Mouse (Mus musculus) layer of hippocampus, postnatal 10 days (tissue): Measurements from ENCODE around the gene Mbtd1. TPM values are rescaled to one million over a fixed set of nuclear protein-coding genes. Genes with fewer than 3 reads are reported as not detected.

Experiments
- DNase-seq, 2 experiments: peaks; one replicate each; pipeline ENCODE4 v3.0.0; 2021; ENCODE audit warnings: low spot score in 2 of 2
- total RNA-seq, 2 experiments: library from RNA; stranded (reverse); gene quantifications; 2 replicates each; pipeline ENCODE4 v1.2.3; 2021

Mbtd1 gene
- total RNA-seq, 2 experiments from 2014 or later: 35.4 to 41.0 TPM

DNA sequence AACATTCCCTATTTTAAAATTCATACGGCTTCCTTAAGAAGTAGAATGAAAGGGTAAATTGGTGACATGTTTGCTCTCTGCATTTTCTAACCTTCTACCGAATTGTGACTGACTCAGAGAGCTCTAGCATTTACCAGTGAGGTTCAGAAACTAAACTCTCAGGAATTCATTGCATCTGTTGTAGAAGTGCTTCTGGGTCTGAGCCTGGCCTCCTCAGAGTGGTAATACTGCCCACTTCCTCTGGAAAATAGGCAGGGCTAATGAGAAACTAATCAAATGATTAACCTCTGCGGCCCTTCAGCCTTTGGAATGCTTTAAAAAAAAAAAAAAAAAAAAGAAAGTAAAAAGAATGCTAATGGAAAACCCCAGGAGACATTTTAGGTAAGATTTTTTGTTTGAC lies 59.3 kb downstream of the Mbtd1 start:
- DNase-seq: no peak

DNA sequence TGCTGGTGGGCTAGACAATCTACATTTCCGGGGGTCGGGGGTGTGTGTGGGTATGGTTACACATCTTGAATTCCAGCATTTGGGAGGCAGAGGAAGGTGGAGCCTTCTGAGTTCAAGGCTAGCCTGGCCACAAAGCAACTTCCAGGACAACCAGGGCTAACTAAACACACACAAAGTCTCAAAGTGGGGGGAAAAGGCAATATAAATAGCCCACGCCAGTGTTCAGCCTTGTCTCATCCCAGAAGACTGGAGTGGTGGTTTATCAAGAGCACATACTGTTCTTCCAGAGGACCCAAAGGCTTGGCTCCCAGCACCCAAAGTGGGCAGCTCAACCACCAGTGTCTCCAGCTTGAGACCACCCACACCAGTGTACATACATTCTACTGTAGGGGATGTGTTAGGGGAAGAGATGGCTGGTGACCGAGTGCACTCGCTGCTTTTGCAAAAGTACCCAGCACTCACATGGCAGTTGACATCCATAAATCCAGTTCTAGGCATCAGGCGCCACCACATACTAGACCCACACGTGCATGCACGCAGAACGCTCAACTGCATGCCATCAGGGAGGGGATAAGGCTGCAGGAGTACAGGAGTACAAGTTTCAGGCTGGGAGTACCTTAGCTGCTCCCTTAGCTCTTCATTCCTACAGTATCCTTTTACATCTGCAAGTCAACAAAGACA lies 63.4 kb downstream of the Mbtd1 start:
- DNase-seq: no peak

DNA sequence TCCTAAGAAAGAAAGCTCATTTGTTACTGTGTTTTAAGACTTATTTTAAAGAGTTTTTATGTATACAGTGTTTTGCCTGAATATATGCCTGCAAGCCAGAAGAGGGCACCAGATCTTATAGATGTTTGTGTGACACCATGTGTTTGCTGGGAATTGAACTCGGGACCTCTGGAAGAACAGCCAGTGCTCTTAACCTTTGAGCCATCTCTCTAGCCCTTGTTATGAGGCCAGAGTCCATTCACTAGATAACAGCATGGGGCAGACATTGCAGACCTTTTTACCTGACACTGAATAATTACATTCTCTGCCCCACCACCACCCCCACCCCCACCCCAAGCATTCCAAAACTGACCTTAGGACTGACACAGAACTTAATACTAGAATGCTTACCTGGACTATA lies 64.4 kb downstream of the Mbtd1 start:
- no peak for DNase-seq

DNA sequence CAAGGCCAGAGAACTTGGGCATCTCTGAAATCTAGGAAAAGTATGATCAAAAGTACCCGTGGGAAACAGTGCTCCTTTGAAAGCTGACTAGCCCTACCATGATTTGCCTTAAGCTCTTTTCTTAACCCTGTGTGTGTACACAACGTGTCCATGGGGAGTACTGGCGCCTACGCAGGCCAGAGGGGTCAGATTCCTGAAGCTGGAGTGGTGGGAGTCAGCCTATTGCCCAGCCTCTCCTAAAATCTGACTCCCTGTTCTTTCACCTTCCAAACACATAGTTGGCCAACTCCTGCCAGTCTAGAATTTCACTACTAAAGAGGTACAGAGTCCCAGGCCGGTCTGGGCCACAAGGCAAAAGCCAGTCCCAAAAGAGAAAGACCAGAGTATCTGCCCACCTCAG lies 66.7 kb downstream of the Mbtd1 start:
- DNase-seq: no peak

DNA sequence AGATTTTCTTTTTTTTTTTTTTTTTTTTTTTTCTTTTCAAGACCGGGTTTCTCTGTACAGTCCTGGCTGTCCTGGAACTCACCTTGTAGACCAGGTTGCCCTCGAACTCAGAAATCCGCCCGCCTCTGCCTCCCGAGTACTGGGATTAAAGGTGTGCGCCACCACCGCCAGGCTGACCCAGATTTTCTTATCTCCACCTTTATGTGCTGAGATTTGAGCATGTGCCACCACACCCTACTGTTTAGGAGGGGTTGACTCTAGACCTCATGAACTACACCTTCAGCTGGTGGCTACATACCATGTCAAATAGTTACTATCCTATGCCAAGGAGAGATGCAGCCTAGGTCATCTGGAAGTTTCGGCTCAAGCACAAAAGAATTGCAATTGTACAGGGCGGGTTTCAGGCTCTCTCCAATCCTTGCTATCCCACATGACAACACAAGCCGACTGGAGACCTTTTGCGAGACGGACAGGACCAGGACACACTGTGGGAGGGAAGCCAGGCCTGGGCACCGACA lies 69.1 kb downstream of the Mbtd1 start:
- DNase-seq: peak in 1 of 2 experiments; percentile 10

DNA sequence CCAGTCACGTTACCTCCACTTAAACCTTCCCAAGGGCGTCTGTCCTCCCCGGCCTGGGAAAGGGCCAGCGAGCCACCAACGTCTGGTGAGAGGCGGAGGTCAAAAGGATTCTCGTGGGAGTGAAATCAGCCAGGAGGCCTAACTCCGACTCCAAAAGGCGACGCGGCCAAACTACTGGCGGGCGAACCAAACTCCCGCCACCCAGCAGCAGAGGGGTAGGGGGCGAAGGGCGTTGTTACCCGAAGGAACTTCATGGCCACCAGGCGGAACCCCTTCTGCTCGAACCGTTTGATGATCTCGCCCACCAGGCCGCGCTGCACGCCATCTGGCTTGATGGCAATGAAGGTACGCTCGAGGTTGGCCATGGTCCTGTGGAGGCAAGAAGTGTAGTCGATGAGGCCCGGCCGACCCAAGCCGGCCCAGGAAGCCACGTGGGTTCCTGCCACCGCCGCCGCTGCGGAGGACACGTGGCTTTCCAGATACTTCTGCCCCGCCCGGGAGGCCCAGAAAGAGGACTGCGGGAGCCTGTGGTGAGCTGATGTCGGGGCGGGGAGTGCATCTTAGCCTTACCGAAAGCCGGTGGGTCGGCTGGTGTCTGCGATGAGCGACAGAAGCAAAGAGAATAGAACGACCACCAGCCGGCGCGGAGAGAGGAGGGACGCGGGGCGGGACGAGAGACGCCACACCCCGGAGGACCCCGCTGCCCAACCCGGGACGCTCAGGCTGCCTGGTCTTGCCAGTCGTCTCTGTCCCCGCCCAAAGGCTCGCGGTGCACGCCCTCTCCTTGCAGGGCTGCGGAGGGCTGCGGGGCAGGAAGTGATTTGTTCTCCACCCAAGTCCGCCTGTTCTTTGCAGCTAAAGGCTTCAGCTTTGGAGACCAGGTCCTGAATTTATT lies 69.9 kb downstream of the Mbtd1 start:
- DNase-seq: peak; percentile 88 to 91

DNA sequence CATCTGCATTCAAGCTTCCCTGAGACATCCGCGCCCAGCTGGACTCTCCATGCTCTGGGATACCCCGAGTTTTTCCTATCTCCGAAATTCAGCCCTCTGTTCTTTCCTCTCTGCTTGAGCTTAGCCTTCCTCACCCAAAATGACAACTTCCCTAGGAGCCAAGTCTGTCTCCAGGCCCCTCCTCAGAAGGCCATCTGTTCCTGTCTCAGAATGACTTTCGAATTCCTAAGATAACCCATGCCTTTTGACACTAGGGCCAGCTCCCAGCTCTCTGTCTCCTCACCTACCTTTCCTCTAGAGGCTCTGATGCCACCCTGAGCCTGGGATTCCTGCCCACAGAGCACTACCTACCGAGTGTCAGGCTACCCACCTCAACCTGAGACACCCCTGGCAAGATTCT lies 70.5 kb downstream of the Mbtd1 start, which contains the start of gene Nme2:
TSS of gene Nme2 (minus strand) at position 101 of the 400 bp plus-strand sequence.
- peak in 1 of 2 experiments; percentile 31 for DNase-seq

DNA sequence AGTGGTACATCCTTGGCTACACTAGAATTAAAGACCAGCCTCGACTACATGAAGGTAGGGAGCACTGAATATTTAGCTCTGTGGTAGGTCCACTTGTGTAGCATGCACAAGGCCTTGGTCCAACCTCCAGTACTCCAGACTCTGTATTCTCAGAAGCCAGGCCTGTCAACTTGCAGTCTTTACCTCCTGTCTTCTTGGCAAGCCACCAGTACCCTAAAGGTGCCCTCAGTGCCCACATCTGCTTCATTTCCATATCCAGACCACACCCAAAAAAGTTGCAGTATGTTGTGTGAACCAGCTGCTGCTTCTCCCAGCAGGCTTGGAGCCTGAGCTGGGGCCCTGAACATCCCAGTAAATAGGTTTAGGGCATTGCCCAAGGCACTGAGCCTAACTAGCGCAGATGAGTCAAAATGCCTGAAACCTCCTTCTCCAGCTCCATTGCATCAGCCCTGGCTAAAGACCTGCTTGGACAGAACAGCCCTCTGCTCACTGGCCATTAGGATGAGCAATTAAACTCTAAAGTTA lies 71.4 kb downstream of the Mbtd1 start:
- DNase-seq: peak in 1 of 2 experiments; percentile 12

DNA sequence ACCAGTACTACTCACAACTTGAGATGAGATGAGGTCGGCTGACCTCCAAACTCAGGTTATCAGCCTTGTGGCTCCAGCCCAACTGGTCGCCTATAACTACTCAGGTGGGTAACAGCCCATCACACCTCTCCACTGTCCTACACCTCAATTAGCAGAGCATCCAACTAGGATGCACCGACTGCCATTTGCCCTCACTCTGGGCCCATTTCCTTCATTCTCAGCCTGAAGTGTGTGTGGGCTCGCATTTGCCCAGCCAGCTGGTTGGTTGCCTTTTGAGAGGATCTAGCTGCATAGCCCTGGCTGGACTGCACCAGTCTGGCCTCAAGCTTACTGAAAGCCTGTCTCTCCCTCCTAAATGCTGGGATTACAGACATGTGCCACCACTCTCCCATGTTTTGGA lies 72.1 kb downstream of the Mbtd1 start:
- peak in 1 of 2 experiments; percentile 12 for DNase-seq

DNA sequence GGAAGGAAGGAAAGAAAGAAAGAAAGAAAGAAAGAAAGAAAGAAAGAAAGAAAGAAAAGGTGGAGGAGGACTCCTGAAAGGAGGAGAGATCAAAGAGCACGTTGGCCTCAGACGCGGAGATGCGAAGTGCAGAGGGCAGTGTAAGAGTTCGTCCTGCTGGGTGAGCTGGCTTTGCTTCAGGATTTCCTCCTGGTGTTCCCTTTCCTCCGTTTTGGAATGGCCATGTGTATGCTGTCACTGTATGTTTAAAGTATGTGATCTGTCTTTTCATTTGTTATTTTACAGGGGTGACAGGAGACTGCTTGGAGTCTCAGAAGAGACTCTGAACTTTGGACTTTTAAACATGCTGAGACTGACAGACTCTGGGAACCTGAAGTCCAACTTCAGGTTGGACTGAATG lies 75.8 kb downstream of the Mbtd1 start:
- no peak for DNase-seq

DNA sequence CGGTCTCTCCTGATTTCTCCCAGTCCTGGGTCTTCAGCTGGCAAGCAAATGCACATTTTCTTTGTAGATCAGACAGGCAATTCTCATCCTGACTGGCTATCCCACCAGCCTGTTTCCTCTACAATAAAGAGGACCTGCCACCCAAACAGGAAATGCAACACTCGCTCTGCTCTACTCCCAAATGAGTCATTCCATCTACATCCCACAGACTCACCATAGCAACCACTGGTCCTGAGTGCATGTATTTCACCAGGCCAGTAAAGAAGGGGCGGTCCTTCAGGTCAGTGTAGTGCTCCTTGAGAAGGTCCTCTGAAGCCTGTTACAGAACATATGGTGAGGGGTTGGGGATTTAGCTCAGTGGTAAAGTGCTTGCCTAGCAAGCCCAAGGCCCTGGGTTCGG lies 77.4 kb downstream of the Mbtd1 start:
- DNase-seq: no peak

DNA sequence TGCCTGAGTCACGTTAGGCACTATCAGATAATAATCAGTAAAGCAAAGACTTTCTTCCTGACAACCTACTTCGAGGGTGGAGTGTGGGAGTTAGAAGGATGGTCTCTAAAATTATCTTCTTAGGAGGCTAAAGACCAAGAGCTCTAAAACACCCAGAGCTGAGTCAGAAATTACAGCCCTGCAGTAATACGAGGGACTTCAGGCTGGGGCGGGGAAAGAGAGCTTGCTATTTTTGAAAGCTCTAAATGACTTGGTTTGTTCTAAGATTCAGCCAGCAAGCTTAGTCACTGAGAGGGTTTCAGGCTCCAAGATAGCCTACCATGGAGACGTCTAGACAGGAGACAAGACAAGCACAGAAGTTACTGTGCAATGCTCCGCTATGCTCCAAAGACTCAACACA lies 79.7 kb downstream of the Mbtd1 start:
- DNase-seq: no peak

DNA sequence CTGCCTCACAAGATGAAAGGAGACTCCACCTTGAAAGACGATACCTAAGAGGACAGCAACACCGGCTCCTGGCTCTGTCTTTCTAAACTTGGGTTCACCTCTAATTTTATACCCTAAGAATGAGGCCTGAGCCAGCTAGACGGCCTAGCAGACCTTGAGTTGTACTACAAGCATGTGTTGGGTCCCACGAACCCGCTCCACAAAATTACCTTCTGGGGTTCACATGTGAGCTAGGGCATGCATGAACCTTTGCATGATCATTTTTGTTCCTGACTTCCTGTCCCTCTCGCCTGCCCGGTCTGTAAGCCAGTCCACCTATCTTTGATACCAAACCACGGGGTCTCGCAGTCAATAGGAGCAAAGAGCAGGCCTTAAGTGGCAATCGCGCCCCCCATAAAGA lies 81.7 kb downstream of the Mbtd1 start:
- no peak for DNase-seq

DNA sequence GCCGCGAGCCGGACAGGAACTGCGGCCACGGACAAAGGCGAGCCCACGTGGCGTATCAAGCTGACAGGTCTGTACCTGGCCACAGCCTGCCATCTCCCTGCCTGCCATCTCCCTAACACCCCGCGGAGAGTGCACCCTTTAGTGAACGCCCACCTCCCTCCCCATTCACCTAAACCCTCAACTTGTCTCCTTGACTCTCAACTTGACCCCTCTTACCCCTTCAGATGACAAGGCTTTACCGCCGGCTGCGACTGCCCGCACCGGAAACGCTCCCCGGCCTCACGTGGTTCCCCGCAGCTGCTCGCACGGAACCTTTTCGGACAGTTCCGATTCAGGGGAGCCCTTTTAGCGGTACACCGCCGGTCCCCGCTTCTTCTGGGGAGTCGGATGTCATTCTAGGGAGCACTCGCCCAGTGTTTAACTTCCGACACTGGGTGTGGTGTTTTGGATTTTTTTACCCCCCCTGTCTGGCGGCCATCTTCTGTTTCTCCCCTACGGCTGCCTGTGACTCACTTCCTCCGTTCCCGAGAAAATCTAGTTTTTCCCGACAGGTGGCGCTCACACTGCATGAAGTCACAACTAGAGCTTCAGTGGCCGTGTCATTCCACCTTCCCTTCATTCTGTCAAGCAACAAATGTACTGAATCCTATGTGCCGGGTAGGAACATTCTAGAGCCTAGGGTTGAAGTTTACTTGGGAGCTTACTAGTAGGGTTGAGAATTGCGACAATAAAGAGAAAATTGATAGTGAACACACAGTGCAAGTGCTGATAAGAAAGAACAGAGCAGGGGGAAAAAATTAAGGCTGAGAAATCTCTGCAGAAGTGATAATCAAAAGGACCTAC lies 82.6 kb downstream of the Mbtd1 start, which contains the start of the genes Gm20390 and Nme1:
TSS of gene Gm20390 (minus strand) at position 289 of the 843 bp plus-strand sequence.
TSS of gene Nme1 (minus strand) at position 517 of the 843 bp plus-strand sequence.
- DNase-seq: peak; percentile 98 to 99

DNA sequence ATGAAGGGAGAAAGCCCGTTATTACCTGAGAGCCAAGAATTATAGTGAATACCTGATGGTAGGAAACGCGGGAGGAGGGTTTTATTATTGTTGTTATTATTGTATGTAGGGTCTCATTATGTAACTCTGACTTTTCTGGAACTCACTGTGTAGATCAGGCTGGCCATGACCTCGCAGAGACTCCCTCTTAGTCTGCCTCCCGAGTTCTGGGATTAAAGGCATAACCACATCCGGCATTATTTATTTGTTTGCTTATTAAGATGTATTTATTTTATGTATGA lies 83.1 kb downstream of the Mbtd1 start:
- DNase-seq: no peak

DNA sequence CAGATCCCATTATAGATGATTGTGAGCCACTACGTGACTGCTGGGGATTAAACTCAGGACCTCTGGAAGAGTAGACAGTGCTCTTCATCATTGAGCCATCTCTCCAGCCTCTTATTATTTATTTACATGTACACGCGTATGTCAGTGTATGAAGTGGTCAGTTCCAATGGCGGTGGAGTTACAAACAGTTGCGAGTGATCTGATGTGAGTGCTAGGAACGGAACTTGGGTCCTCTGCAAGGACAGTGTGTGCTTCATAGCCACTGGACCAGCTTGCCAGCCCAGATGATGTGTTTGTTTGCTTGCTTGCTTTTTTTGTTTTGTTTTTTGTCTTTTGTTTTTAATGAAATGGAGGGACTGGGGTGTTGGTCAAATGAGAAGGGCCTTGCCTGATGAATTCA lies 83.5 kb downstream of the Mbtd1 start:
- no peak for DNase-seq

DNA sequence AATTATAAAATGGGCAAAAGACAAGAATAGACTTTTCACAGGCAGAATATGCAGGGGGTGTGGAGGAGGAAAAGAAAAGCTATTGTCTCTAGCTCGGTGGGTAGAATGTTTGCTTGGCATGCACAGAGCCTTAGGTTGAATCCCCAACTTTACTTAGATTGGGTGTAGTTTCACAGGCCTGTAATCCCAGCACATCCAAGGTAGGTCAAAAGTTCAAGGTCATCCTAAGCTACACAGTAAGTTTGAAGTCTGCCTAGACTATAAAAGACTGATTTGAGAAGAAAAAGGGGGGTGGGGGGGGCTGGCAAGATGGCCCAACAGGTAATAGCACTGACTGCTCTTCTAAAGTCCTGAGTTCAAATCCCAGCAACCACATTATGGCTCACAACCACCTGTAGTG lies 84.1 kb downstream of the Mbtd1 start:
- no peak for DNase-seq

DNA sequence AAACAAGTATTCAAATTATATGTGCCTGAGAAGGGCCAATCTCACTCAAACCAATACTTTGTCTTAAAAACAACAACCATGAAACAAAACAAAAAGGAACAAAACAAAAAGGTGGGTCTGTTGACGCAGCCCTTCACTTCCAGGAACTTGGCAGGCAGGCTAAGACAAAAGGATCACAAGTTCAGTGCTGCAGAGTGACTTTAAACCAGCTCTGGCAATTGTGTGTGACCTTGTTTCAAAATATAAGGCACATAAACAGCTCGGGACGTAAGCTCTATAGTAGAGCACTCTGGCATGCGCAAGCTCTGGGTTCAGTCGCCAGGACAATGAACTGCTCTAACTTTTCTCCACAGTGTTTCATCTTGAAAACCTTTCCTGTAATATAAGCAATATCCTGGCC lies 87.3 kb downstream of the Mbtd1 start:
- DNase-seq: no peak

DNA sequence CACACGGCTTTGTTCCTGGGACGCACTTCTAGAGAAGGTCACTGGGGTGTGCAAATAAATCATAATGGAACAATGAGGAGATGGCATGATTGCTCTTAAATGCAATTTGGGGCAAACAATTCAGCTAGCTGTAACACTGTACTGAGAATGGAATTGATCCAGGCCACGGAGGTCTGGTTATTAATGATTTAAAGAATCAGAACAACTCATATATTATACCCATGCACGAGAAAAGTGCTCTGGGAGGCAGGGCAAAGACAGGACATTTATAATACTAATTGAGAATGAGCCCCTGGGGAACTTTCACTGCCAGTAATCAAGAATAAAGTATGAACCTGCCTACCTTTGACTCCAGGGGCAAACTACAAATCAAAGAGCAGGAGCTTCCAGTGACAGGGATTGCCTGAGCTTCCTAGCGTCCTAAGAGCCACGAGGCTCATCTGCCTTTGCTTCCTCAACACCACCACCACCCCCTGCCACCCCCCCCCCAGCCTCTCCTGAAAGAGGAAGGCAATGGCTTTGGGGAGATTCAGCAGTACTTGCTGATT lies 93.9 kb downstream of the Mbtd1 start:
- no peak for DNase-seq

DNA sequence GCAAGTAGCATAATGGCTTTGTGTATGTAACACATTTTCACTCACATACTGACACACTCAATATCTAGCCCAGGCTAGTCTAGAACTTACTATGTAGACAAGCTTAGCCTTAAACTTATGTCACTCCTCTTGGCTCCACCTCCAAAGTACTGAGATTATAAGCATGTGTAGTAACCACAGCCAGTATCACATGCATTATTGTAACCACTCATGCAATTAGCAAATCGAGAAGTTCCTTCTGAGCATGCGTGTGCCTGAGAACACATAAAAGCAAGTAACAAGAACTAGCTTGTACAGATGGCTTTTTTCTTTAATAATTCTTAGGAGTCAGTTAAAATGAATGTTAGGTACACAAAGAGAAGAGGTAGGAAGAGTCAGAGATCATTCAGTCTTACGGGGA lies 99.0 kb downstream of the Mbtd1 start:
- DNase-seq: no peak

DNA sequence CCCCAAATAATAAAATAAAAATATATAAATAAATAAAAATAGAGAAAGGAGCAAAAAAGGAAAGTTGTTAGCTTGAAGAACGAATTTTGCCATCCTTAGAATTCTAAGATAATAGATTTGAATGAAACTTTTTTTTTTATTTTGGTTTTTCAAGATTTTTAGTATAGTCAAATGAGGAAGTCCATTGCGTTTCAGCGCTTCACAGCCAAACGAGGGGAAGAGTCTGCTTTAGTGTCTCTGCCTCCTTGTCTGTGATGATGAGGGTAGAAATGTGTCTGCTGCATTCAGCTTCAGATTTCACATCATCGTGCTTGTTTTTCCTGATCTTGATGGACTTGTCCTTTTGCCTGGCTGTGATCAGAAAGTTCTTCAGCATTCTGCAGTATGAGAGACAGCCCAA lies 99.6 kb downstream of the Mbtd1 start:
- no peak for DNase-seq
